Mouse (Mus musculus): ENCODE measurements around the gene Clip2.

- no peak for TF ChIP-seq POLR2A (IDR thresholded peaks at IDR 0.05; ENCODE audit: insufficient read length, low read depth)
- TF ChIP-seq TCF12 (IDR thresholded peaks at IDR 0.05; ENCODE audit: insufficient read depth, poor library complexity, severe bottlenecking), result no peak
- no peak for TF ChIP-seq REST (IDR thresholded peaks at IDR 0.05; ENCODE audit: insufficient read depth, insufficient read length)
- TF ChIP-seq POLR2AphosphoS2 (IDR thresholded peaks at IDR 0.05; ENCODE audit: insufficient read length, low read depth), result no peak
Measured at GRCm38 (mm10) chr5:134532417-134532816, 19.8 kb downstream of the Clip2 start.
